Mouse (Mus musculus): Measurements from ENCODE around the gene Adm2. TPM values are rescaled to one million over a fixed set of nuclear protein-coding genes. Genes with fewer than 3 reads are reported as not detected.

Gene Adm2
- polyA plus RNA-seq, 1 experiment: 71.1 TPM

DNA sequence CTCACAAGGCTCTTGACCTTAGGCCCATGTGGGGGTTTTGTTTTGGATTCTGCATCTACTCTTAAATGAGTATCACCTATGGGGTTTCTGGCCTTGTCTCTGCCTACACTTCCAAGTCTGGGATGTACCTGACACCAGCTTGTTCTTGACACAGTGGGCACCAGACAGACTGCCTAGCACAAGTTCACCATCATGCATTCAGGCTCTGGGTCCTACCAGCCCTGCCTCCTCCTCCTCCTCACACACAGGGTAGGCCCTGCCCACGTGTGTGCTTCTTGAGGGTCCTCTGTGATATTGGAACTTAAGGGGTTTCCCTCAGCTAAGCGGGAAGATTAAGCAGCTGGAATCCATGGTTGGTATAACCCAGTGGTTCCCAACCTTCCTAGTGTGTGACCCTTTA, 38.4 kb upstream of the Adm2 start:
- no peak overlapping the region for H3K4me2 ChIP-seq (ENCODE audit: low read depth)
- TF ChIP-seq MYOD1 (IDR thresholded peaks at IDR 0.05; ENCODE audit: control insufficient read depth in 1 of 3, insufficient read length in 2 of 3, low read depth in 2 of 3): no peak
- TF ChIP-seq POLR2AphosphoS2 (IDR thresholded peaks at IDR 0.05; ENCODE audit: insufficient read length, low read depth): peak; percentile 94
- peaks cover 51% of the 10 kb centered on the region for H3K36me3 ChIP-seq (ENCODE audit: control insufficient read depth, insufficient read depth)
- H3K4me3 ChIP-seq: no peak overlapping the region
- H3K27me3 ChIP-seq (ENCODE audit: control insufficient read depth, insufficient read depth, insufficient read length): no peaks in the 10 kb centered on the region
- no peak overlapping the region for H3ac ChIP-seq (ENCODE audit: control insufficient read depth, insufficient read length)
- H3K79me2 ChIP-seq (ENCODE audit: control insufficient read depth, insufficient read depth): no peaks in the 10 kb centered on the region

DNA sequence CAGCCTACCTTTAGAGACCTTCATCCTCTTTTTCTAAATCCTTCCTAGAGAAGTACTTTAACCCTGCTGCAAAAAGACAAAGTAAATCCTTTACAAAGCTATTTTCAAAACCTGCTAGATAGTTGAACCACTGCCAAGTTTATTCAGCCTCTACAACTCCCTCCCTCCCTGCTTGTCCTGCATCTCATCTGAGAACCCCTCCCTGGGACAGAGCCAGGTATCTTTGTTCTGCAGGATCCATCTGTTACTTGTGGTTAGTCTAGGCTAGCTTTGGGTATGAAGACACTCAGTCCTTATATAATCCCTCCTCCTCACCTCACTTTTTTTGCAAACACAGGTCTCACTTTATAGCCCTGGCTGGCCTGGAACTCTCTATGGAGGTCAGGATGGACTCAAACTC, 37.5 kb upstream of the Adm2 start:
- Histone ChIP-seq H3K4me2 (ENCODE audit: low read depth) (no peak overlapping the region), H3K27me3 (ENCODE audit: control insufficient read depth, insufficient read depth, insufficient read length) (no peaks in the 10 kb centered on the region), H3ac (ENCODE audit: control insufficient read depth, insufficient read length) (no peak overlapping the region), H3K4me3 (no peak overlapping the region), H3K36me3 (ENCODE audit: control insufficient read depth, insufficient read depth) (peaks cover 60% of the 10 kb centered on the region), H3K79me2 (ENCODE audit: control insufficient read depth, insufficient read depth) (no peaks in the 10 kb centered on the region)
- peak; percentile 3 for TF ChIP-seq POLR2AphosphoS2 (IDR thresholded peaks at IDR 0.05; ENCODE audit: insufficient read length, low read depth)
- no peak for TF ChIP-seq USF1 (IDR thresholded peaks at IDR 0.05; ENCODE audit: low read depth)

DNA sequence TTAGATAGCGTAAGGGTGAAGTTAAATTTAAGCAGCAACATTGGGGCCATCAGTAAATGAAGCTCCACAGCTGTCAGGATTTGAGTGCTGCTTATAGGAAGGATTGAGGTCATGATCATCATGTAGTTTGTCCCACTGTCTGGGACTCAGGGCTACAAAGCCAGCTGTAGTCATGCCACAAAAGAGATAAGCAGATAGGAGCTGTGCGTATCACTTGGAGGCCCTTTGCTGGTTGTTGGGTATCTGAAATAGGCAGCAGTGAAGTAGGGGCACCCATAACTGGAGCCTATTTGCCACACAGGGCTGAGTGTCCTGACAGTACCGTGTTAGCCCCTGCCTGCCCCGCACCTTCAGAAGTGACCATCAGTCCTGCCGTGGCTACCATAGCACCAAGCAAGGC, 37.0 kb upstream of the Adm2 start:
- no peak overlapping the region for H3K4me2 ChIP-seq (ENCODE audit: low read depth)
- H3K36me3 ChIP-seq (ENCODE audit: control insufficient read depth, insufficient read depth): peaks cover 65% of the 10 kb centered on the region
- H3K79me2 ChIP-seq (ENCODE audit: control insufficient read depth, insufficient read depth): no peaks in the 10 kb centered on the region
- TF ChIP-seq CEBPB (IDR thresholded peaks at IDR 0.05; ENCODE audit: insufficient read depth, poor library complexity, severe bottlenecking): no peak
- peak; percentile 86 for TF ChIP-seq POLR2AphosphoS2 (IDR thresholded peaks at IDR 0.05; ENCODE audit: insufficient read length, low read depth)
- no peak overlapping the region for H3K4me3 ChIP-seq
- no peak overlapping the region for H3ac ChIP-seq (ENCODE audit: control insufficient read depth, insufficient read length)
- H3K27me3 ChIP-seq (ENCODE audit: control insufficient read depth, insufficient read depth, insufficient read length): no peaks in the 10 kb centered on the region

DNA sequence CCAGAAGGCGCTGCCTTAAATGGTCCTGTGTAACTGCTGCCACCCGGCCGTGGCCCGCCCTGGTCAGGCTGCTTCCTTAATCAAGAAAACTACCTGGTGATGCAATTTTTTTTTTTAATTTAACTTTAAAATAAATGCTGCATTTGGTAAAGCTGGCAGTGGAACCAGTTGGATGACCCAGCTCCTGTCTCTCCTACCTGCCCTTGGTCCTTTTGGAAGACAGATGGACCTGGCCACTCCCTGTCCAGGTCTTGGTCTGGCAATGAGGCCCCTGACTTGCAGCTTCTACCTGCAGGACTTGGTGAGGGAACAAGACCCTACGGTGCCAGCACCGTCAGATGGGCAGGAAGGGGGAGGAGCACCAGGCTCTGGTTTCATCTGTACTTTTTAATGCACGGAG, 36.4 kb upstream of the Adm2 start:
- H3K27me3 ChIP-seq (ENCODE audit: control insufficient read depth, insufficient read depth, insufficient read length): no peaks in the 10 kb centered on the region
- H3K79me2 ChIP-seq (ENCODE audit: control insufficient read depth, insufficient read depth): no peaks in the 10 kb centered on the region
- H3K36me3 ChIP-seq (ENCODE audit: control insufficient read depth, insufficient read depth): peaks cover 71% of the 10 kb centered on the region
- H3K4me3 ChIP-seq: no peak overlapping the region
- H3K4me2 ChIP-seq (ENCODE audit: low read depth): no peak overlapping the region
- no peak overlapping the region for H3ac ChIP-seq (ENCODE audit: control insufficient read depth, insufficient read length)
- TF ChIP-seq TCF3 (IDR thresholded peaks at IDR 0.05; ENCODE audit: insufficient read length, low read depth): no peak

DNA sequence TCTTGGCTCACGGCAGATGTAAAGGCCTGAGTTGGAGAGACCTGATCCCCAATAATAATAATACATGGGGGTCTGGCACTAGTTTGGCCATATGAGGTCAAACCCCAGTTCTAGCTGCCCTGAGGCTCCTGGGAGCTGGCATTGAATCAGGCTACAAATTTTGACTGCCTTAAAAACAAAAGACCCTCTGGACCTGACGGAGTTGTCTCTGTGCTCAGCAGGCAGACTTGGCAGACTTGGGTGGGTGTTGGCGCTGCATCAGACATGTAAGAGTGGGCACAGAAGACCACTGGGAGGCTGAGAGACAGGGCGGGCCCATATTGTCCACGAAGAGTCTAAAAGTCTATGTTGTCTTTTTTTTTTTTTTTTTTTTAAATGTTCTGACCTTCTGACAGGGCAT, 35.9 kb upstream of the Adm2 start:
- no peak overlapping the region for H3K4me3 ChIP-seq
- H3ac ChIP-seq (ENCODE audit: control insufficient read depth, insufficient read length): no peak overlapping the region
- TF ChIP-seq POLR2AphosphoS2 (IDR thresholded peaks at IDR 0.05; ENCODE audit: insufficient read length, low read depth): peak; percentile 48
- TF ChIP-seq CEBPB (IDR thresholded peaks at IDR 0.05; ENCODE audit: insufficient read depth, poor library complexity, severe bottlenecking): no peak
- H3K36me3 ChIP-seq (ENCODE audit: control insufficient read depth, insufficient read depth): peaks cover 72% of the 10 kb centered on the region
- no peaks in the 10 kb centered on the region for H3K79me2 ChIP-seq (ENCODE audit: control insufficient read depth, insufficient read depth)
- H3K27me3 ChIP-seq (ENCODE audit: control insufficient read depth, insufficient read depth, insufficient read length): no peaks in the 10 kb centered on the region
- H3K4me2 ChIP-seq (ENCODE audit: low read depth): no peak overlapping the region

DNA sequence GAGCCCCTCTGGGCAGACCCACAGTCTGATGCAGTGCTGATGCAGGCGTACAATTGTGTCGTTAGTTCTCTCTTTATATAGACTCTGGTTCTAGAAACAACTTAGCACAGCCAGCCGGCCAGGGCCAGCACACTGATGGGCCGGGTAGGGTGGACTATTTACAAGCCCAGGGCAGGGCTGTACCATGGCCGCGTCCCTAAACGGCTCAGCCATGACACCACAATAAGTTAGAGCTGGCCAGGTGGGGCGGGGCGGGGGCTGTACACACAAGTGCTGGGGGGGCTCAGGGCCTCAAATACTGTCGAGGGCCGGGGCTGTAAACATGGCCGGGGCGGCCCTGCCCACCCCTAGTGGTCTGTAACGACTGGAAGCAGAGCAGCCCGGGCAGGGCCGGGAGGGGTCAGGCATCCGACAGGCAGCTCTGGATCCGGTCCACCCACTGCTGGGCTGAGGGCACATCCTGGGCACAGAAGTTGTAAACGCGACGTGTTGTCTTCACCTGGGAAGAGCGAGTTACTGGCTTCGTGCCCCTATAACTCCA, 34.2 kb upstream of the Adm2 start:
- Histone ChIP-seq H3K4me2 (ENCODE audit: low read depth) (no peak overlapping the region), H3K79me2 (ENCODE audit: control insufficient read depth, insufficient read depth) (no peaks in the 10 kb centered on the region), H3ac (ENCODE audit: control insufficient read depth, insufficient read length) (no peak overlapping the region), H3K36me3 (ENCODE audit: control insufficient read depth, insufficient read depth) (peaks cover 69% of the 10 kb centered on the region), H3K4me3 (no peak overlapping the region), H3K27me3 (ENCODE audit: control insufficient read depth, insufficient read depth, insufficient read length) (no peaks in the 10 kb centered on the region)
- peak; percentile 6 for TF ChIP-seq POLR2A (IDR thresholded peaks at IDR 0.05; ENCODE audit: insufficient read length, low read depth)
- TF ChIP-seq REST (IDR thresholded peaks at IDR 0.05; ENCODE audit: insufficient read depth, insufficient read length): no peak
- TF ChIP-seq POLR2AphosphoS2 (IDR thresholded peaks at IDR 0.05; ENCODE audit: insufficient read length, low read depth): peak; percentile 30

DNA sequence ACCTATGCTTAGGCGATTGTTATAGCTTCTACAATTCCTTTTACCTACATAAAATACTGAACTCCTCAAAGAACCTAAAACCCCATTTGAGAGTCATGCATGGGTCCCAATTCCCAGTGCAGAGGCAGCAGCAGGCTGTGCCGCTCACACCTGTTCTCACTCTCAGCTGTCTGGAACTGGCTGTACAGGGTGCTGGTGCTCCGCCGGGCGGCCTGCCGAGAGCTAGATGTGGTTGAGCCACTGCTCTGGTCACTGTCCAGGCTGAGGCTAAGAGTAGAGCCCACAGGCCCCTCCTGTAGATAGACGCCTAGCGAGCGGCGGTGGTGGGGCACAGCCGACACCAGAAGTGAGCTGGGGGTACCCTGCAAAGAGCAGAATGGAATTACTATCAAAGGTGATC, 33.1 kb upstream of the Adm2 start:
- Histone ChIP-seq H3K4me2 (ENCODE audit: low read depth) (no peak overlapping the region), H3K27me3 (ENCODE audit: control insufficient read depth, insufficient read depth, insufficient read length) (no peaks in the 10 kb centered on the region), H3K79me2 (ENCODE audit: control insufficient read depth, insufficient read depth) (no peaks in the 10 kb centered on the region), H3K4me3 (no peak overlapping the region), H3K36me3 (ENCODE audit: control insufficient read depth, insufficient read depth) (peaks cover 59% of the 10 kb centered on the region), H3ac (ENCODE audit: control insufficient read depth, insufficient read length) (no peak overlapping the region)
- no peak for TF ChIP-seq USF1 (IDR thresholded peaks at IDR 0.05; ENCODE audit: low read depth)
- peak in 1 of 3 experiments; percentile 32 for TF ChIP-seq MYOD1 (IDR thresholded peaks at IDR 0.05; ENCODE audit: control insufficient read depth in 1 of 3, insufficient read length in 2 of 3, low read depth in 2 of 3)
- TF ChIP-seq POLR2AphosphoS2 (IDR thresholded peaks at IDR 0.05; ENCODE audit: insufficient read length, low read depth): peak; percentile 46
- no peak for TF ChIP-seq REST (IDR thresholded peaks at IDR 0.05; ENCODE audit: insufficient read depth, insufficient read length)
- peak in 2 of 3 experiments; percentile 42 to 54 for TF ChIP-seq MYOG (IDR thresholded peaks at IDR 0.05; ENCODE audit: control insufficient read depth in 1 of 3, insufficient read depth in 1 of 3, insufficient read length in 2 of 3, low read depth in 2 of 3)
- no peak for TF ChIP-seq TCF12 (IDR thresholded peaks at IDR 0.05; ENCODE audit: insufficient read depth, poor library complexity, severe bottlenecking)
- no peak for TF ChIP-seq MAX (IDR thresholded peaks at IDR 0.05; ENCODE audit: low read depth)
- TF ChIP-seq TCF3 (IDR thresholded peaks at IDR 0.05; ENCODE audit: insufficient read length, low read depth): no peak

All from myocyte (in vitro differentiated cells).